Mouse (Mus musculus) MEL (cell line): Measurements from ENCODE around the gene Art3.

Experiments
- CTCF ChIP-seq, 3 experiments: IDR thresholded peaks in 2 of 3; conservative IDR thresholded peaks in 1 of 3; 2 replicates each; pipeline ENCODE4 v1.5.1; 2011 to 2012; ENCODE audit warnings: low read length in 3 of 3, low read depth in 2 of 3, mild to moderate bottlenecking in 2 of 3, improper control_type of control experiment in 1 of 3, inconsistent platforms in 1 of 3, mixed read lengths in 1 of 3, moderate library complexity in 1 of 3; ENCODE audit not compliant: control insufficient read depth in 1 of 3, insufficient read depth in 1 of 3, poor library complexity in 1 of 3, severe bottlenecking in 1 of 3
- E2F4 ChIP-seq: IDR thresholded peaks from 2 replicates; pipeline ENCODE4 v1.6.1; 2011; ENCODE audit warnings: low read depth, low read length, improper control_type of control experiment, borderline replicate concordance
- GATA1 ChIP-seq: IDR thresholded peaks from 2 replicates; pipeline ENCODE4 v1.6.1; 2011; ENCODE audit warnings: low read depth, low read length, improper control_type of control experiment
- HCFC1 ChIP-seq: IDR thresholded peaks from 2 replicates; pipeline ENCODE4 v1.6.1; 2012; ENCODE audit warnings: low read depth, mild to moderate bottlenecking, inconsistent platforms, low read length, improper control_type of control experiment, moderate library complexity
- MYC ChIP-seq: IDR thresholded peaks from 2 replicates; pipeline ENCODE4 v1.6.1; 2011; ENCODE audit warnings: low read depth, mild to moderate bottlenecking, low read length, improper control_type of control experiment, moderate library complexity
- POLR2A ChIP-seq, 2 experiments: IDR thresholded peaks; 2 replicates each; pipeline ENCODE4 v1.6.1; 2011 to 2012; ENCODE audit warnings: low read length in 2 of 2, mild to moderate bottlenecking in 2 of 2, control low read depth in 1 of 2, improper control_type of control experiment in 1 of 2, low read depth in 1 of 2, moderate library complexity in 1 of 2; ENCODE audit not compliant: control insufficient read depth in 1 of 2, insufficient read depth in 1 of 2, poor library complexity in 1 of 2
- SIN3A ChIP-seq: IDR thresholded peaks from 2 replicates; pipeline ENCODE4 v1.6.1; 2012; ENCODE audit warnings: low read length, improper control_type of control experiment, inconsistent platforms
- USF1 ChIP-seq: IDR thresholded peaks from 2 replicates; pipeline ENCODE4 v1.6.1; 2014; ENCODE audit warnings: low read depth, mild to moderate bottlenecking, inconsistent platforms, low read length, improper control_type of control experiment, moderate library complexity
- USF2 ChIP-seq, 2 experiments: IDR thresholded peaks; 2 replicates each; pipeline ENCODE4 v1.6.1; 2011 to 2012; ENCODE audit warnings: improper control_type of control experiment in 2 of 2, low read length in 2 of 2, borderline replicate concordance in 1 of 2, inconsistent platforms in 1 of 2, low read depth in 1 of 2, mild to moderate bottlenecking in 1 of 2; ENCODE audit not compliant: insufficient read depth in 1 of 2
- ZMIZ1 ChIP-seq: IDR thresholded peaks from 2 replicates; pipeline ENCODE4 v1.6.1; 2012; ENCODE audit warnings: low read depth, mild to moderate bottlenecking, inconsistent platforms, low read length, improper control_type of control experiment, moderate library complexity
- ZNF384 ChIP-seq: IDR thresholded peaks from 2 replicates; pipeline ENCODE4 v1.6.1; 2012; ENCODE audit warnings: low read depth, mild to moderate bottlenecking, inconsistent platforms, low read length, improper control_type of control experiment

GRCm38 (mm10) chr5:92389977-92390376 is 58.4 kb downstream of the Art3 start:
- TF ChIP-seq MYC (no peak), ZMIZ1 (no peak), GATA1 (no peak), SIN3A (no peak), USF1 (no peak), CTCF (IDR thresholded peaks at IDR 0.05 in 2 of 3, conservative IDR thresholded peaks at IDR 0.05 in 1 of 3; ENCODE audit: control insufficient read depth in 1 of 3, insufficient read depth in 1 of 3, low read depth in 2 of 3, low read length in 3 of 3, poor library complexity in 1 of 3, severe bottlenecking in 1 of 3) (no peak), HCFC1 (no peak), E2F4 (no peak), POLR2A (IDR thresholded peaks at IDR 0.05; ENCODE audit: control insufficient read depth in 1 of 2, insufficient read depth in 1 of 2, low read depth in 1 of 2, low read length in 2 of 2, poor library complexity in 1 of 2) (no peak), ZNF384 (no peak), USF2 (IDR thresholded peaks at IDR 0.05; ENCODE audit: borderline replicate concordance in 1 of 2, insufficient read depth in 1 of 2, low read depth in 1 of 2, low read length in 2 of 2) (no peak)
